Mouse (Mus musculus) spleen, adult 2 months (tissue): ENCODE data around the gene Ache.

Experiments used
- CTCF ChIP-seq: fragments of 200-500 bp; IDR thresholded peaks from 2 replicates; pipeline ENCODE4 v1.5.1; 2011; ENCODE audit warnings: mild to moderate bottlenecking, inconsistent platforms; ENCODE audit not compliant: insufficient read depth, insufficient read length, insufficient replicate concordance; ENCODE audit errors: extremely low read depth
- POLR2A ChIP-seq: fragments of 200-500 bp; IDR thresholded peaks from 2 replicates; pipeline ENCODE4 v1.6.1; 2011; ENCODE audit warnings: low read depth, low read length, inconsistent platforms

- TF ChIP-seq CTCF (no peak), POLR2A (no peak)
These were observed 47.0 kb downstream of the Ache start for GRCm38 (mm10) chr5:137334317-137334716.
